Mouse (Mus musculus) cerebellum, adult 2 months (tissue): Measurements from ENCODE around the gene Wdfy4.

Experiments used
- CTCF ChIP-seq: fragments of 200-500 bp; IDR thresholded peaks from 2 replicates; pipeline ENCODE4 v1.5.1; 2011; ENCODE audit warnings: low read depth, mild to moderate bottlenecking, control low read depth, low read length, moderate library complexity, borderline replicate concordance; ENCODE audit not compliant: insufficient read depth
- POLR2A ChIP-seq: fragments of 200-500 bp; IDR thresholded peaks from 2 replicates; pipeline ENCODE4 v1.6.1; 2011; ENCODE audit warnings: low read length, control low read depth, borderline replicate concordance; ENCODE audit not compliant: insufficient read depth

- no peak for TF ChIP-seq CTCF
- no peak for TF ChIP-seq POLR2A
Measured at GRCm38 (mm10) chr14:33096462-33096861, 88.8 kb downstream of the Wdfy4 start.
